Mouse (Mus musculus) G1E (cell line): ENCODE data around the gene Gm42957.
"Not testable (repeated sequence)": the region's sequence is repeated elsewhere in the genome, so short reads cannot be mapped to it uniquely, and the experiment has no call there.

ENCODE experiments used
- CTCF ChIP-seq: IDR thresholded peaks from 2 replicates; pipeline ENCODE4 v1.5.1; 2012; ENCODE audit warnings: low read depth, low read length, inconsistent platforms, mixed read lengths
- GATA1 ChIP-seq: IDR thresholded peaks from 2 replicates; pipeline ENCODE4 v1.6.1; 2012; ENCODE audit warnings: borderline replicate concordance, low read length, inconsistent platforms, mixed read lengths
- GATA2 ChIP-seq: IDR thresholded peaks from 2 replicates; pipeline ENCODE4 v1.6.1; 2012; ENCODE audit warnings: low read depth, low read length, inconsistent platforms, borderline replicate concordance
- POLR2AphosphoS5 ChIP-seq: IDR thresholded peaks from 2 replicates; pipeline ENCODE4 v1.6.1; 2012; ENCODE audit warnings: low read depth, low read length, inconsistent platforms; ENCODE audit not compliant: insufficient replicate concordance
- TAL1 ChIP-seq: conservative IDR thresholded peaks from 2 replicates; pipeline ENCODE4 v1.6.1; 2012; ENCODE audit warnings: low read depth, low read length, inconsistent platforms, mixed read lengths

DNA sequence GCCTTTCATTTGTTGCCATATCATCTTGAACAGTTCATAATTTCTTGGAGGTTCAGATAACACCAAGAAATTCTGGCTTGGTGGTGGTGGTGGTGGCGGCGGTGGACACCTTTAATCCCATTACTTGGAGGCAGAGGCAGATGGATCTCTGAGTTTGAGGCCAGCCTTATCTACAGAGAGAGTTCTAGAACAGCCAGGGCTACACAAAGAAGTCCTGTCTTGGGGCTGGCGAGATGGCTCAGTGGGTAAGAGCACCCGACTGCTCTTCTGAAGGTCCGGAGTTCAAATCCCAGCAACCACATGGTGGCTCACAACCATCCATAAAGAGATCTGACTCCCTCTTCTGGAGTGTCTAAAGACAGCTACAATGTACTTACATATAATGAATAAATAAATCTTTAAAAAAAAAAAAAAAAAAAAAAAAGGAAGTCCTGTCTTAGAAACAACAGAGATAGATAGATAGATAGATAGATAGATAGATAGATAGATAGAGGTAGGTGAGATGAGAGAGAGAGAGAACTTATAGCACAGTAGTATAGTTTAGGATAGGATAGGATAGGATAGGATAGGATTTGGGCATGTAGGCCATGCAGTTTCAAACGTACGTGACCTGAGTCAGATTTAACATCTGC lies 30.6 kb downstream of the Gm42957 start:
- TF ChIP-seq GATA1, CTCF, TAL1, POLR2AphosphoS5, GATA2: not testable (repeated sequence)
